Mouse (Mus musculus): ENCODE results near the gene 2010111I01Rik.

2010111I01Rik gene

GRCm38 (mm10) chr13:63151028-63151738 lies 186.5 kb downstream of the 2010111I01Rik start:
- no peak for DNase-seq (ENCODE audit: low spot score)

GRCm38 (mm10) chr13:63152498-63152897 lies 187.8 kb downstream of the 2010111I01Rik start:
- no peak for DNase-seq (ENCODE audit: low spot score)

- no peak for DNase-seq (ENCODE audit: low spot score)
Observed at GRCm38 (mm10) chr13:63153397-63153796, 188.7 kb downstream of the 2010111I01Rik start.

- DNase-seq (ENCODE audit: low spot score): no peak
Observed at GRCm38 (mm10) chr13:63154851-63155571, 190.3 kb downstream of the 2010111I01Rik start.

DNA sequence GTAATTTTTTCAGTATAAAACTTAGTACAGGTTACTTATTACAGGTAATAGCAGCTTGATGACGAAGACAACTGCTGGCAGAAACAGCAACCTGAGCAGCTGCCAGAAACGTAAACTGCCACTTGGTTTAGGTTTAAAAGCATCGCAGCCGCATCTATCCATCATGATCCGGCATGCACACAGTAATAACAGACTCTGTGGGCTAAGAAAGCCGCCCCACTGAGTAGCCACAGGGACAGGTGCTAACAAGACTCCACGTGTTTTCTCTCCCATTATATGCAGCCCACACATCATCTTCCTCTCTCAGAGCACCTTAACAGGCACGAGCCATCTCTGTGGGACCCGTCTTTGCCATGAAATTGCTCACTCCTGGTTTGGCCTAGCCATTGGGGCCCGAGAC lies 191.6 kb downstream of the 2010111I01Rik start:
- DNase-seq (ENCODE audit: low spot score): no peak

- DNase-seq (ENCODE audit: low spot score): no peak
Observed at GRCm38 (mm10) chr13:63170282-63171073, 205.8 kb downstream of the 2010111I01Rik start.

- DNase-seq (ENCODE audit: low spot score): no peak
Observed at GRCm38 (mm10) chr13:63171347-63172096, 206.8 kb downstream of the 2010111I01Rik start.

DNA sequence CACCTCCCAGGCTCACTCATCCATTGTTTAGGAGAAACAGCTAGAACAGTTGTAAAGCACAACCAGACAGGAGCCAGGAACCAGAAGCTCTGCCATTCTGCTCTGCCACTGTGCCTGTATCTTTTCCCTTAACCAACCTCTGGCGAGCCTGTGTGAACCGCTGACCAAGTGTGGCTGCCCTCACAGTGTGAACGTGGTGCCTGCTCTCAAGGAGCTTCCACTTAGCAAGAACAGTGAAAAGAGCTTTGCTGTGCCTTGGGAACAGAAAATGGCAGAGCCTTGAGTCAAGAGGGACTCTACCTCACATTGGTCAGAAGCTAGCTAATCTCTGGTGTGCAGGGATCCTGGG lies 207.4 kb downstream of the 2010111I01Rik start:
- no peak for DNase-seq (ENCODE audit: low spot score)

- no peak for DNase-seq (ENCODE audit: low spot score)
Observed at GRCm38 (mm10) chr13:63174252-63175020, 209.7 kb downstream of the 2010111I01Rik start.

DNA sequence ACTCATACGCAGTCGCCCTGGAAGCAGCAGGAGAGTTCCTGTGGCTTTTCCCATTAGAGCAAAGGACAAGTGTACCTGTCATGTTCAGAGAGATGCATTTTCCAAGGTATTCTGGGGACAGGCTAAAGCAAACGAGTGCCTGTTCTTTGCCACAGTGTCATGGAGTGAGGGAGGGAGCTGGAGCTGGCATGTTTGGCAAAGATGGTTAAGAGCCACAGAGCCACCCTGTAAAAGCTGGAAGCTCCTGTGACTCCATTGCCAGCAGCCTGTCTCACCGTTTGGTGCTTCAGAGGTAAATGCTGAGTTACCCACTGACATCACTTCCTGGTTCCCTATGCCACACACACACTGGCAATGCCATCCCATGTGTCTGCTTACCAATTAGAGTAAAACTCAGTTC lies 211.4 kb downstream of the 2010111I01Rik start:
- no peak for DNase-seq (ENCODE audit: low spot score)

- DNase-seq (ENCODE audit: low spot score): no peak
Observed at GRCm38 (mm10) chr13:63177232-63177631, 212.5 kb downstream of the 2010111I01Rik start.

DNA sequence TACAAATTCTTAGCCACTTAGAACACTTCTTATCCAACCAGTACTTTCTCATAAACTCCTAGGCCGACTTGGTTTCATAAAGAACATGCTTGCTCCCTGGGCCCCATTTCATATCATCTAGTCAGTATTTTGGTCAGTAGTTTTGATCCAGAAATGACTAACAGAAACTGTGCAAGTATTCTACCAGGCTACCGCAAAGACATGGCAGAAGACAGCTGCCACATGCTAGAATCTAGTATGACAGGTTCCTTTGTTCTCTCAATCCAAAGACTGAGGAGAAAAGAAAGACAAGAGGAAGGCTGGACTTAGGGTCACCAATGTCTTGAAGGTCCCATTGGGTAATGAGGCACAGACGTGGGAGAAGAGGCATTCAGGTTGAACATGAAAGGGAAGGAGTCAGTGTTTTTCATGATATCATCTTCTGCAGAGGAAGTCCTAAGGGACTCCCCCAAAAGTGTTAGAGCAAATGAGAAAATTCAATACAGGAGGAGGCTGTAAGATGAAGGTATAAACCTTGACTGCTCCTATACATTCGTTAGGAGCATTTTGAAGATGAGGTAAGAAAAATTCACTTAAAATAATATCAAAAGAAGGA lies 216.0 kb downstream of the 2010111I01Rik start:
- DNase-seq (ENCODE audit: low spot score): no peak

DNA sequence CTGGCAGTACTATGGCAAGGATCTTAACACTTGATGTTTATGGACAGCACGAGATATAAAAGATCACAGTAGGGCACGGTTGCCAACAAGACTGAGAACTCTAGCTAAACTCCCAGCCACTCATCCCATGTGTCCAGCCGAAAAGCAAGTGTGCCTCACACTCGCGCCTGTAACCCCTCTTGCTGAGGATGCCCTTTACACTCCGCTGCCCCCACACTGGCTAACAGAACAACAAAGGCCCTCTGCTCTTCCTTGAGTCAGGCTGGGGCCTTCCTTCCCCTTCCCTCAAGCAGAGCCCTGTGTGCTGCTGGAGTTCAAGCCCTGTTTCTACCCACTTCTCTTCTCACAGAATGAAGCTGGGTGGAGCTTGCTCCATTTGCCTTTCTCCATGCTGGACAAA lies 220.3 kb downstream of the 2010111I01Rik start:
- DNase-seq (ENCODE audit: low spot score): no peak

DNA sequence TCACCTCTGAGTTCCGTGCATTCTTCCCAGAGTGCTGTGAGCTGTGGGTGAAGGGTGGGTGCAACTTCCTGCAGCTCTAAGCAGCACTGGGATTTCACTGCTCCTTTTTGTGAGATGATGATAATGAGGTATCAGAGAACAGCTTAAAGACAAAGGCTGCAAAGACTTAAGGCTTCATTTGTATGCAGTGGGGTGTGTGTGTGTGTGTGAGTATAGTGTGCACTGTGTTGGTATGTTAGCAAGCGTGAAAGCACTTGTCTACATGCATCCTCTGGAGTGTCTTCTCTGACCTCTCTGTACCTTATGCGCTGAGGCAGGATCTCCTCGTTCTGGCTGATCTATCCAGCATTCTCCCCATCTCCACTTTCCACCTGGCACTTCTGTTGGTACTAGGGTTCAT lies 221.5 kb downstream of the 2010111I01Rik start:
- no peak for DNase-seq (ENCODE audit: low spot score)

GRCm38 (mm10) chr13:63186642-63187041 lies 221.9 kb downstream of the 2010111I01Rik start:
- no peak for DNase-seq (ENCODE audit: low spot score)

DNA sequence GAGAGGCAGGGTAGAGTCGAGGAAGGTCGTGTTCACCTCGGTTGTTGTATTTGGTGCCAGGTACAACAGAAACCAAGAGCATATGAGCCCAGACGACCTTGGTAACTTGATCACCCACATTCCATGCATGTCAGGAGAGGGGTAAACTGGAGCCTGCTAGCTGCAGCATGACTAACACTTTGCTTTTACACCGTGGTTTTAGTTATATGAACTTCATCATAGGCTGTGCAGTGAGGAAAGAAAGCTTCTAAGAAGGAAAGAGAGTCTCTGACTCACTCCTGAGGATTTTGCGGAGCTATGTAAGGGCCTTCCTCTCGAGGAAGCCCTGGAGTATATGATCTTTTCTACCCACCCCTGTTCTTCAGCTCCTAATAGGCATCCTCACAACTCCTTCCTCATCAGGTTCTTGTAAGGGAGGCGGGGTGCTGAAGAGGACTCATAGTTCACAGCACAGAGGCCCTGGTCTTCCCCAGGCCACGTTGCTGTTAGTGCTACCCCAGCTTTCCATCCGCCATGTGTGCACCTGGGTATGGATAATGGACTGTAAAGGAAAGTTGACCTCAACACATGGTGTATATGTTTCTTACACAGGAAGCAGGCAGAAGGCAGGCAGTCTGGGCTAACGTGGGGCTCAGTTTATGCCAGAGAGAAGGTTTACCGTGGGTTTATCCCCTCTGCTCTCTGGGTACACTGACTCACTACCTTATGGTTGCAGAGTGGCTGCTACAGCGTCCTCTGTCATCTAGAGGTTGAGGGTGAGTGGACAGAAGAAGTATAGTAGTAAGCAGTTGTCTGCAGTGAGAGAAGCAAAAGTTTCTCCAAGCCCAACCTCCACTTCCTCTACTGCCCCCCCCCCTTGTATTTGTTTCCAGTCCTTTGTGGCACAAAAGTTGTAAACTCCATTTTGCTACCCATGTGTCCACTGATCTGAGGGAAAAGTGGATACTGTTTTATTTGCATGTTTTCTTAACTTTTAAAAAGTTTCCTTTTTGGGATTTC lies 222.8 kb downstream of the 2010111I01Rik start:
- no peak for DNase-seq (ENCODE audit: low spot score)

DNA sequence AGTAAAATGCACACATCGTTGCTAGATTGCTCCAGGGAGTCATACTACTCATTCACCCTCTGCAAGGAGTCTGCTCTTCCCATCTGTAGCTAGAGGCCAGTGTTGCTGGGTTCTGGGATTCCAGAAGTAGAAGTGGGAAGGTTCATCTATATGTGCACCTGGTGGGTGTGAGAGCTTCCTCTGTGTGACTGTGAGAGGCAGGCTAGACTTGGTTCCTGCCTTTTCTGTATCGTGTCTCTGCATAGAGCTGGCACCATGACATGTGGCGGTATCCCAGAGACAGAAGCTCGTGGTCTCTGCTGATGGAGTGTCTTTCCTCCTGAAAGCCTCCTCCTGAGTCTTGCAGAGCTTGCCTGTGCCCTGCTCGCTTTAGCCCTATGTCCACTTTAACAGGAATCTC lies 223.6 kb downstream of the 2010111I01Rik start:
- no peak for DNase-seq (ENCODE audit: low spot score)

DNA sequence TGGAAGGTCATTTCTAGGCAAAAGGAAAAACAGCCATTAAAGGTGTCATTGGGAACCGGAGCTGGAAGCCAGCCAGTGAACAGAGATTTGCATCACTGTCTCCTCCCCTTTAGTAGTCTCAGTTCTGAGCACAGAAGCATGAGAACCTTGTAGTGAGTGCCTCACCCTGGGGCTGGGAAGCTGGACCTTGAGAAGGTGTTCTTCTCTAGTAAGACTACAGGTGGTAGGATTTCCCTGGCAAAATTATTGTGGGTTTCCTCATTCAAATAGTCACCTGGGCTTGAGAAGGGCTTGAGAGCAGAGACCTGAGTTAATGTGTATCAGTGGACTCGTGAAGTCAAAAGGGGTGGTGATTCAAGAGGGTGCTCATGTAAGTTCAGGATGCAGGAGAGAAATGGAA lies 224.1 kb downstream of the 2010111I01Rik start:
- DNase-seq (ENCODE audit: low spot score): no peak

DNA sequence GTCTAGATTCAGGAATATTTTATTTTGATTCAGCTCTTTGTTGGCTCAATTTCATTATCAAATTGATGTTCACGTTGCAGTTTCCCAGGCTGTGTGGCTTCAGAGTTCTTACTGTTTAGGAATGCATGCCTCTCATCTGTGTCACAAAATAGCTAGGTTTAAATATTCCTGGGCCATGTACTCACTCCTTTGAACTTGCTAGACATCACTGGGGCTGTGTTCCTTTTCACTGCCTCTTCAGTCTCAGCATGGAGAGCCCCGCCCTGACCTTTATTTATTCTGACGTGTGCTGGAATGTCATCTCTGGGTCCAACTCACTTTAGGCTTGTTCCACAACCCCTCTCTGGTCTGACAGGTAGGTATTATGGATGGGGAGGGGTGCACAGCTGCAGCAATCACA lies 228.7 kb downstream of the 2010111I01Rik start:
- DNase-seq (ENCODE audit: low spot score): no peak

DNA sequence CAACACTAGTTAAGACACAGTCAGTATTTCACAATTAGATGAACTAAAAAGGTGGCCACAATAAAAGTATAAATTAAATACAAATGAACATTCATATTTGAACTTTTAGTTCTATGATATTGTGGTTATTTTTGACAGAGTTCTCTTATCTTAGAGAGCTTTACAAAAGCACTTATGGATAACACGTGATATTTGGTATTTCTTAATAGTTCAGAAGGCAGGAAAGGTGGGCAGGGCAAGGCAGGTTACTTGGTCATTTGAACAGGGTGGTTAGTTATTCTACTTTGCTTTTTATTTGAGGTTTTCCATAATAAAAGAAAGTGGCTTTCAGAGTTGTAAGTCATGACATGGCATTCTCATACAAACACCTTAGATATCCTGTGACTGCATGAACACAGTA lies 233.3 kb downstream of the 2010111I01Rik start:
- no peak for DNase-seq (ENCODE audit: low spot score)
